Mouse (Mus musculus) layer of hippocampus, postnatal 25 days (tissue): ENCODE measurements around the gene Ccnq. TPM values are rescaled to one million over a fixed set of nuclear protein-coding genes. Genes with fewer than 3 reads are reported as not detected.

Experiments used
- DNase-seq, 2 experiments: peaks; one replicate each; pipeline ENCODE4 v3.0.0; 2022; ENCODE audit warnings: mixed read lengths in 2 of 2, low spot score in 1 of 2; ENCODE audit errors: extremely low spot score in 1 of 2
- microRNA-seq, 2 experiments: library from miRNA; unstranded; fragments of <30 nt; microRNA quantifications; one replicate each; pipeline ENCODE4 v1.2.0; 2021
- total RNA-seq, 2 experiments: library from RNA; stranded (reverse); gene quantifications; 2 replicates each; pipeline ENCODE4 v1.2.3; 2021

Ccnq gene
- total RNA-seq, 2 experiments from 2014 or later, result 17.9 to 19.5 TPM

DNA sequence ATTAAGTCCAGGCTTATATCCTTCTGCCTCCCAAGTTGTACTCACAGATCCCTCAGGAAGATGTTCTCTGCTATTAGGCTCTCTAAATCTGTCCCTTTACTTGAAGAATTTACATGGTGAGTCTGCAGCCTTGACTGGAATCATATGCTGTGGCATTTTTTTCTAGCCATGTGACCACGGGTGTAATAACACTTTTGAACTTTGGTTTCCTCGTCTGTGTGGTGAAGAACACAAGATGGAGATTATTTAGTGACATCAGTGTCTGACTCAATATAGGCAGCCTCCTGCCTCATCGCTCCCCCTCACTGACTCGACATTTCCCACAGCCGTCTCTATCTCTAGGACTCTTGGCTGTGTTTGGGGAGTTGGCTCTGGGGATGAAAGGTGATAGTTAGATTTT lies 48.4 kb downstream of the Ccnq start:
- no peak for DNase-seq

DNA sequence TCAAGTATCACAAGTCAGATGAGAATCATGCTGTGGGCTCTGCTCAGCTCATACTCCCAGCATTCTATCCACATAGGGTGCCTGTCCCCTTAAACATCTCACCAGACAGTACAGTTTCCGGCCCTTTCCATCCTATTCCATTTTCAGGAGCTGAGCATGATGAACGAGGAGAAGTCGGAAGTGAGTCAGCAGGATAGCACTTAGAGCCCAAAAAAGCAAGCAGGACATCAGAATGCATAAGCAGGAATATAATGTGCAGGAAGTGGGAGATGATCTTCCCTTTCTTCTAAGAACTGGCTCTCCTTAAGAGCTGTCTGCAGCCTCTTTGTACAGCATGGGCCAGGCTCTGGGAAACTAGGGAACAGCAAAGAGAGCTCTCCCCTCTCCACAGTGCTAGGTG lies 49.2 kb downstream of the Ccnq start:
- DNase-seq, result no peak

Small RNA genes lying within 50 kb of the gene (microRNA-seq; reads per million reads assigned to microRNA genes)
- gene Gm23840, result 0 reads per million in 2 experiments

Other genes starting within 250 kb of the Ccnq start
- 1 to 10 TPM; 5.0 to 5.5 TPM for gene Sebox, start 248.3 kb downstream of the Ccnq start, total RNA-seq
- 10 to 100 TPM; 40.7 to 44.5 TPM for gene Tmem199, start 239.6 kb downstream of the Ccnq start, total RNA-seq
- gene Poldip2, start 239.5 kb downstream of the Ccnq start, total RNA-seq, result 100 to 1,000 TPM; 122 TPM
- gene Tnfaip1, start 215.4 kb downstream of the Ccnq start, total RNA-seq, result 10 to 100 TPM; 34.7 to 35.5 TPM
- 10 to 100 TPM; 80.0 to 83.0 TPM for gene Ift20, start 215.4 kb downstream of the Ccnq start, total RNA-seq
- gene Tmem97, start 201.0 kb downstream of the Ccnq start, total RNA-seq, result 10 to 100 TPM; 14.4 to 15.5 TPM
- gene Nlk, start 54.4 kb downstream of the Ccnq start, total RNA-seq, result 10 to 100 TPM; 42.5 to 45.1 TPM
- gene Lyrm9, start 74.9 kb upstream of the Ccnq start, total RNA-seq, result 10 to 100 TPM; 15.5 to 21.6 TPM
- gene Nos2, start 169.1 kb upstream of the Ccnq start, total RNA-seq, result under 1 TPM; 0.31 to 0.54 TPM
- 1 to 10 TPM; 4.3 to 5.5 TPM for gene Lgals9, start 233.2 kb upstream of the Ccnq start, total RNA-seq